Mouse (Mus musculus) liver, embryonic 15.5 days (tissue): ENCODE data around the gene Gm49403. TPM values are rescaled to one million over a fixed set of nuclear protein-coding genes. Genes with fewer than 3 reads are reported as not detected.
"Not testable (repeated sequence)": the region's sequence is repeated elsewhere in the genome, so short reads cannot be mapped to it uniquely, and the experiment has no call there.

Experiments used
- ATAC-seq: fragments of 200-750 bp; cut with Nextera tagmentation; 2 replicates; pipeline ENCODE4 v1.8.0; 2017; ENCODE audit warnings: moderate number of reproducible peaks, mild to moderate bottlenecking, moderate library complexity; ENCODE audit not compliant: insufficient read depth
- H3K27ac ChIP-seq: fragments of 300-500 bp; sonication (generic); replicated peaks from 2 replicates; pipeline ENCODE4 v1.5.1; 2015; ENCODE audit warnings: mild to moderate bottlenecking, inconsistent platforms
- H3K27me3 ChIP-seq: fragments of 300-500 bp; sonication (generic); 2 replicates; pipeline ENCODE4 v1.6.1; 2015; ENCODE audit warnings: mild to moderate bottlenecking, inconsistent platforms
- H3K36me3 ChIP-seq: fragments of 300-500 bp; sonication (generic); replicated peaks from 2 replicates; pipeline ENCODE4 v1.6.1; 2015; ENCODE audit warnings: moderate library complexity, mild to moderate bottlenecking, inconsistent platforms
- H3K4me1 ChIP-seq: fragments of 300-500 bp; sonication (generic); replicated peaks from 2 replicates; pipeline ENCODE4 v1.6.1; 2015; ENCODE audit warnings: inconsistent platforms
- H3K4me2 ChIP-seq: fragments of 300-500 bp; sonication (generic); 2 replicates; pipeline ENCODE4 v1.6.1; 2015; ENCODE audit warnings: moderate library complexity, mild to moderate bottlenecking, inconsistent platforms
- H3K4me3 ChIP-seq: fragments of 300-500 bp; sonication (generic); replicated peaks from 2 replicates; pipeline ENCODE4 v1.5.1; 2015; ENCODE audit warnings: mild to moderate bottlenecking, inconsistent platforms
- H3K9ac ChIP-seq: fragments of 300-500 bp; sonication (generic); 2 replicates; pipeline ENCODE4 v1.6.1; 2015; ENCODE audit warnings: moderate library complexity, mild to moderate bottlenecking, inconsistent platforms
- H3K9me3 ChIP-seq: fragments of 300-500 bp; sonication (generic); replicated peaks from 2 replicates; pipeline ENCODE4 v1.6.1; 2016; ENCODE audit warnings: inconsistent platforms
- WGBS: fragments of 180-500 bp; shearing (Covaris S2); methylation state at CpG from one replicate; pipeline ENCODE4 v1.1.7; 2015; ENCODE audit warnings: mixed read lengths; ENCODE audit not compliant: insufficient replicate concordance; 5-methylcytosine and 5-hydroxymethylcytosine counted together
- polyA plus RNA-seq: library from polyadenylated mRNA; unstranded; fragments of >200 nt; fragmentation: Nextera tagmentation; extraction: Ambion mirVana; gene quantifications from 2 replicates; pipeline ENCODE4 v1.2.1, GENCODE M21; 2015

Gm49403 gene
- polyA plus RNA-seq, 1 experiment from 2014 or later, result not detected

DNA sequence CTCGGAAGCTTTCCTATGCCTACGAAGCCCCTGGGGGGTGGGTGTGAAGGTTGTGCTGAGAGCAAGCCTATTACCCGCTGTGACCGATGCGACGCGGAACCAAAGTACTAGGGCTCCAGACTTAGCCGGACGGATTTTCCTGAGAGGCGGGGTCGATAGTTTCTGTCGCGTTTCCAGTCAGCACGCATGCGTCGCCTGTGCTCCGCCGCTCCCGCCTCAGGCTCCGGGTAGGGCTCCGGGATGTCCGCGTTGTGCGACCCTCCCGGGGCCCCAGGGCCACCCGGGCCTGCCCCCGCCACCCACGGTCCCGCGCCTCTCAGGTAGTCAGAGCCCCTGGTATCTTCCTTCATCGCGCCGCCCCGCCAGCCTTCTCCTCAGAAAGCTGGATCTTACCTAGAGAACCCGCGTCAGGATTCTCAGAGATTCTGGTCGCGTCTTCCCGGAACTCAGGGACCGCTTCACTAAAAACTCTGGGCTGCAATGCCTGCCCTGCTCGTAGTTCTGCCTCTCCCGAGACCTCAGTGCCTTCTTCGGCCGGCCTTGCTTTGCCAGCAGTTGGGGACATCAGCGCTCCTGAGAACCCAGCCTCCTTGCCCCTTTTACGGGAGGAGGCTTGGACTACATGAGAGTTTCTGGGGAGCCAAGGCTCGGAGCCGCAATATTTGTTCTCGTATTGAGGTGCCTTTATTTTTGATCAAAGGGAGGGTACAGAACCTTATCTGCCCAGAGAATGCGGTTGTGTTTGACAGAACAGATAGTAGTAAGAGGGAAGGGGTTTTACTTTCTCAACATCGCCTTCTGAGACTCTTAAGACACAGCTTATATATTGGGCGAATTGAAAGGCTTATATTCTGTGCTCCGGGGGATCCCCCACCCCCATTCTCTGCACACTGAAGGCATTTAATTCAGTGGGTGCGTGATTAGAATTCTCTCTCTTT is 9.4 kb downstream of the Gm49403 start, which contains the start of gene Ints5:
Ints5 (plus strand) TSS at position 177 of the 938 bp plus-strand sequence.
- WGBS, result 1% methylated on average over 54 of the region's 54 CpGs
- peaks cover 48% of the 10 kb centered on the region for H3K36me3 ChIP-seq
- peak within 1 kb of the TSS; percentile 96 for H3K9ac ChIP-seq

DNA sequence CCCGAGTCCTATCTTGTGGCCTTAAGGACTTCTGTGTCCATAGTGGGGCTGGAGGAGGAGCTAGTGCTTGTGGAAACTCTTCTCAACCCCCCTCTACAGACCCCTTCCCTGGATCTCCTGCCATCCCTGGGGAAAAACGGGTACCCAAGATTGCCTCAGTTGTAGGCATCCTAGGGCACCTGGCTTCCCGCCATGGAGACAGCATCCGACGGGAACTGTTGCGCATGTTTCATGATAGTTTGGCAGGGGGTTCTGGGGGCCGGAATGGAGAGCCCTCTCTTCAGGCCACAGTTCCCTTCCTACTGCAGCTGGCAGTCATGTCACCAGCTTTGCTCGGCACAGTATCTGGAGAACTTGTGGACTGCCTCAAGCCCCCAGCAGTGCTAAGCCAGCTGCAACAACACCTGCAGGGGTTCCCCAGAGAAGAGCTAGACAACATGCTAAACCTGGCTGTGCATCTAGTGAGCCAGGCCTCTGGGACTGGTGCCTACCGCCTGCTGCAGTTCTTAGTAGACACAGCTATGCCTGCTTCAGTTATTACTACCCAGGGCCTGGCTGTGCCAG is 11.7 kb downstream of the Gm49403 start:
- H3K4me2 ChIP-seq, result peak overlapping the region; percentile 20
- no peaks in the 10 kb centered on the region for H3K27me3 ChIP-seq
- H3K9me3 ChIP-seq, result no peaks in the 10 kb centered on the region
- H3K9ac ChIP-seq, result no peak overlapping the region
- H3K4me1 ChIP-seq, result peaks cover 74% of the 10 kb centered on the region
- ATAC-seq, result no peak
- WGBS, result 85% methylated on average over 9 of the region's 9 CpGs
- no peak overlapping the region for H3K4me3 ChIP-seq
- H3K36me3 ChIP-seq, result peaks cover 40% of the 10 kb centered on the region
- H3K27ac ChIP-seq, result 0 out of 2 replicates have a peak overlapping the region, but pooled peaks have one; percentile 20

More for the DNA sequence above, 9.4 kb downstream of the Gm49403 start, which contains the start of gene Ints5:
- H3K4me1 ChIP-seq, result peaks cover 71% of the 10 kb centered on the region
- peak within 1 kb of the TSS; percentile 95 for H3K4me3 ChIP-seq
- peak within 1 kb of the TSS; percentile 78 for H3K4me2 ChIP-seq
- H3K27me3 ChIP-seq, result no peaks in the 10 kb centered on the region
- H3K27ac ChIP-seq, result peak within 1 kb of the TSS; percentile 93
- no peaks in the 10 kb centered on the region for H3K9me3 ChIP-seq
- ATAC-seq, result peak; percentile 45

DNA sequence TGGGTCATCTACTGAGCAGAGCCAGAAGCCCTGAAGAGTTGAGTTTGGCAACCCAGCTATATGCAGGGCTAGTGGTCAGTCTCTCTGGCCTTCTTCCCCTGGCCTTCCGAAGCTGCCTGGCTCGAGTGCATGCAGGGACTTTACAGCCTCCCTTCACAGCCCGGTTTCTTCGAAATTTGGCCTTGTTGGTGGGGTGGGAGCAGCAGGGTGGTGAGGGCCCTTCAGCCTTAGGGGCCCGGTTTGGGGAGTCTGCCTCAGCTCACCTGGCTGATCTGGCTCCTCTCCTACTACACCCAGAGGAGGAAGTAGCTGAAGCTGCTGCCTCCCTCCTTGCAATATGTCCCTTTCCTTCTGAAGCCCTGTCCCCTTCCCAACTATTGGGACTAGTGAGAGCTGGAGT is 12.5 kb downstream of the Gm49403 start:
- peaks cover 36% of the 10 kb centered on the region for H3K36me3 ChIP-seq
- peak overlapping the region; percentile 90 for H3K27ac ChIP-seq
- WGBS, result 71% methylated on average over 5 of the region's 5 CpGs
- not testable (repeated sequence) for H3K9me3 ChIP-seq, H3K27me3 ChIP-seq, ATAC-seq, H3K4me3 ChIP-seq, H3K9ac ChIP-seq
- peaks cover 76% of the 10 kb centered on the region for H3K4me1 ChIP-seq
- peak overlapping the region; percentile 20; the same call in 1 of the 2 replicates for H3K4me2 ChIP-seq

DNA sequence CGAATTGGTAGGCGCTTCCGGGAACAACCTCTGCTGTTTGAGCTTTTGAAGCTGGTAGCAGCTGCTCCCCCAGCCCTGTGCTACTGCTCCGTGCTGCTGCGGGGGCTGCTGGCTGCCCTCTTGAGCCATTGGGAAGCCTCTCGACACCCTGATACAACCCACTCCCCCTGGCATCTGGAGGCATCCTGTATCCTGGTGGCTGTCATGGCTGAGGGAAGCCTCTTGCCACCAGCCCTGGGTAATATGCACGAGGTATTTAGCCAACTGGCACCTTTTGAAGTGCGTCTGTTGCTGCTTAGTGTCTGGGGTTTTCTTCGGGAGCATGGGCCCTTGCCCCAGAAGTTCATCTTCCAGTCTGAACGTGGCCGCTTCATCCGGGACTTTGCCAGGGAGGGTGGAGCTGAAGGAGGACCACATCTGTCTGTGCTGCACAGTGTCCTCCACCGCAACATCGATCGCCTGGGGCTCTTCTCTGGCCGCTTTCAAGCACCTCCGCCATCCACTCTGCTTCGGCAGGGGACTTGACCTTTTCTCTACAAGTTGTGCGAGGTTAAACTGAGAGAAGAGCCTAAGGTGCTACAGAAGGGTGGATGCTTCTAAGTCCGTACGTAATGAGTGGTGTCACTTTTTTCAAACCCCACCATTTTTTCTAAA is 13.6 kb downstream of the Gm49403 start:
- H3K36me3 ChIP-seq, result peaks cover 43% of the 10 kb centered on the region
- H3K9ac ChIP-seq, result peak overlapping the region; percentile 91
- 40% methylated on average over 21 of the region's 21 CpGs for WGBS
- peak; percentile 33 for ATAC-seq
- not testable (repeated sequence) for H3K27me3 ChIP-seq, H3K9me3 ChIP-seq
- H3K4me2 ChIP-seq, result peak overlapping the region; percentile 81
- H3K4me3 ChIP-seq, result peak overlapping the region; percentile 86
- H3K4me1 ChIP-seq, result peaks cover 70% of the 10 kb centered on the region
- H3K27ac ChIP-seq, result peak overlapping the region; percentile 90

DNA sequence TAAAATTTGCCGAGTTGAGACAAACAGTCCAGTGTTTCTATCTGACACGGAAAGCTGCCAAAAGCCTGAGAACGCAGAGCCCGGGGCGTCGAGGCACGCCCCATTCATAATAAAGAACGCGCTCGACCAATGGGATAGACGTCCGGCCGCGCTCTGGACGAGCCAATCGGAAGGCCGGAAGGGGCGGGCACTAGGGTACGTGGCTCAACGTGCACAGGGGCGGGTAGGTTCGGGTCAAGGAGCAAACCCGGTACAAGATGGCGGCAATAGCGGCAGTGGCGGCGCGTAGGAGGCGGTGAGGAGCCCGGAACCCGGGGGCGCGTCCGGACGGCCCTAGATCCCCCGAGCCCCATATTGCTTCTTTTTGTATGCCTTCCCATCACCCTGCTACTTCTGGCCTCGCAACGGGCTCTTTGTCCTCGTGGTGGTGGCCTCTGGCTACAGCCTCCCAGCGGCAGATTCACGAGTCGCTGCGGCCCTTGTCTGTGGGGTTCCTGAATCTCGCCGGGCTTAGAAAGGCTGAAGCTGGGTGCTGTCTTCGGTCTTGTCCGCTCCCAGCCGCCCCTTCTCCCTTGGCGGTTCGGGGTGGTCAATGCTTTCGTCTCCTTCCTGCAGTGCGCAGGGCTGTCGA is 14.2 kb downstream of the Gm49403 start, which contains the start of gene Ganab:
Ganab (plus strand) TSS at position 207 of the 631 bp plus-strand sequence.
- peaks cover 47% of the 10 kb centered on the region for H3K36me3 ChIP-seq
- H3K27ac ChIP-seq, result peak within 1 kb of the TSS; percentile 90
- H3K9me3 ChIP-seq, result no peaks in the 10 kb centered on the region
- no peaks in the 10 kb centered on the region for H3K27me3 ChIP-seq
- H3K4me3 ChIP-seq, result peak within 1 kb of the TSS; percentile 86
- peak within 1 kb of the TSS; percentile 91 for H3K9ac ChIP-seq
- WGBS, result under 1% methylated on average over 53 of the region's 53 CpGs
- ATAC-seq, result peak; percentile 98
- peaks cover 66% of the 10 kb centered on the region for H3K4me1 ChIP-seq
- peak within 1 kb of the TSS; percentile 81 for H3K4me2 ChIP-seq

DNA sequence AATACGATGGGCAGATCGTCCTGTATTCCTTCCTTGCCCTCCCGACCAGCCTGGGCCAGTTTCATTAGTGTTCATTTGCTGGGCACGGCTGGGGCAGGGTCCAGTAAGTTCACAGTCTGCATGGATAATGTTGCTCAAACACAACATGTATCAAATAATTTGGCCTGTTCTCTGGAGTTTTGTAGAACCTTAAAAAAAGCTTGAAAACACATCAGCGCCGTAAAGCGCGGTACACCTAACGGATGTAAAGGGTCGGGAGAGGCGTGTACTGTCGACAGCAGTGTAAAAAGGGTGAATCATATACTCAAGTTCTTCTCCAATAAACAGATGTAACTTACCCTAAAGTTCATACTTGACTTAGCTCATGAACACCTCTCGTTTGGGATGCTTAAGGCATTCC is 14.8 kb downstream of the Gm49403 start:
- Histone ChIP-seq H3K27me3 (no peaks in the 10 kb centered on the region), H3K4me3 (peak overlapping the region; percentile 86), H3K9me3 (no peaks in the 10 kb centered on the region), H3K4me1 (peaks cover 61% of the 10 kb centered on the region), H3K4me2 (peak overlapping the region; percentile 81), H3K27ac (peak overlapping the region; percentile 90), H3K9ac (peak overlapping the region; percentile 91), H3K36me3 (peaks cover 53% of the 10 kb centered on the region)
- ATAC-seq, result no peak
- 3% methylated on average over 13 of the region's 13 CpGs for WGBS

DNA sequence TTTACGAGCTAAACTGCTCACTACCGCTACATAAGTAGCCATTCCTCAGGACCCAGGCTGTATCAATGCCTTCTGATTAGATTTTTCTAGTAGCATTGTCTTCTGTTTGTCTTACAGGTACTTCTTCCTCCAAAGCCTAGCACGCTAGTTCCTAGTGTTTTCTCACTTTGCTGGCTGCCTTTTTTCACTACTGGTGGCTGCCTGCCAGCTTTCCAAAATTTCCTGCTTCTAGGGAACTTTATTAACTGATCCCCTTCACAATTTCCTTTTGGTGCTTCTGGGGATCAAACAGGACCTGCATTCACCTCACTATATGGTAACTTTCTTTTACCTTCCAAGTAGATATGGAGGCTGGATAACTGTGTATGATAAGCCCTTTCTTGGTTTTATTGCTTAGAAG is 15.3 kb downstream of the Gm49403 start:
- H3K4me2 ChIP-seq, result peak overlapping the region; percentile 81
- peak overlapping the region; percentile 31; the same call in 1 of the 2 replicates for H3K27ac ChIP-seq
- 33% methylated on average over 3 of the region's 3 CpGs for WGBS
- no peaks in the 10 kb centered on the region for H3K9me3 ChIP-seq
- no peak for ATAC-seq
- H3K36me3 ChIP-seq, result peaks cover 58% of the 10 kb centered on the region
- peak overlapping the region; percentile 86 for H3K4me3 ChIP-seq
- H3K4me1 ChIP-seq, result peaks cover 56% of the 10 kb centered on the region
- H3K27me3 ChIP-seq, result no peaks in the 10 kb centered on the region
- peak overlapping the region; percentile 91 for H3K9ac ChIP-seq

DNA sequence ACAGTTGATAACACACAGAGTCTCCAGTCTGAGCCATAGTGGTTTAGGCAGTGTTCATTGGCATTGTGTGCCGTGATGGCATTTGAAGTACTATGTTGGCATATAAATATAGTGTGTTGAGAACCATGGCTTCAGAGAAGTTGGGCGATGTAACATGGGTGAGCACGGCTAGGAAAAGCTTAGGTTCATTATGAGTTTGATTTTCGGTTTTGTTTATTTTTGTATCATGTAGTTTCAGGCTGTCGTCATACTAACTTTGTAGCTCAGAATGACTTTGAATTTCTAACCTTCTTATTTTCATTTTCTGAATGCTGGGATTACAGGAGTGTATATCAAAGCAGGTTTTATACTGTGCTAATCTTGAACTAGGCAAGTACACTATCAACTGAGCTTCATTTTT is 19.7 kb downstream of the Gm49403 start:
- peaks cover 29% of the 10 kb centered on the region for H3K4me1 ChIP-seq
- no peaks in the 10 kb centered on the region for H3K9me3 ChIP-seq
- no peaks in the 10 kb centered on the region for H3K27me3 ChIP-seq
- peaks cover 69% of the 10 kb centered on the region for H3K36me3 ChIP-seq
- no peak overlapping the region for H3K27ac ChIP-seq
- WGBS, result 84% methylated on average over 5 of the region's 5 CpGs
- H3K9ac ChIP-seq, result no peak overlapping the region
- no peak overlapping the region for H3K4me3 ChIP-seq
- H3K4me2 ChIP-seq, result no peak overlapping the region
- no peak for ATAC-seq

DNA sequence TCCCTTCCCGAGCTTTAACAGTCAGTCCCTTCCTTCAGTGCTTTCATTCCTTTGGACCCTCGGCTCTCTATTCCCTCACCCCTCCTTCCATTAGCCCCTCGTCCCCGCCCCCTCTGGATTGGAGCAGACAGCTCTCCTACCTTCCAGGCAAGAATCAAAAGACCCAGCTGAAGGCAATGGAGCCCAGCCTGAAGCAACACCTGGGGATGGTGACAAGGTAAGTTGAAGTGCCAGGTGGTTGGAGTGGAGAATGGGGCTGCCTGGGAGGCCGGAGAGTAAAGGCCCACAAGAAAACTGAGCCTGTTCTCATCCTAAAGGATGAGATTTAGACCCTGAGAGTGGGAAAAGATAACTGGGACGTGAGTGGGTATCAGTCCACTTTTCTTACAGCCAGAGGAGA is 24.8 kb downstream of the Gm49403 start:
- no peak for ATAC-seq
- Histone ChIP-seq H3K9ac (no peak overlapping the region), H3K4me1 (no peaks in the 10 kb centered on the region), H3K36me3 (peaks cover 96% of the 10 kb centered on the region), H3K9me3 (no peaks in the 10 kb centered on the region), H3K4me3 (no peak overlapping the region), H3K27me3 (no peaks in the 10 kb centered on the region), H3K4me2 (no peak overlapping the region), H3K27ac (no peak overlapping the region)
- WGBS, result 82% methylated on average over 6 of the region's 6 CpGs

DNA sequence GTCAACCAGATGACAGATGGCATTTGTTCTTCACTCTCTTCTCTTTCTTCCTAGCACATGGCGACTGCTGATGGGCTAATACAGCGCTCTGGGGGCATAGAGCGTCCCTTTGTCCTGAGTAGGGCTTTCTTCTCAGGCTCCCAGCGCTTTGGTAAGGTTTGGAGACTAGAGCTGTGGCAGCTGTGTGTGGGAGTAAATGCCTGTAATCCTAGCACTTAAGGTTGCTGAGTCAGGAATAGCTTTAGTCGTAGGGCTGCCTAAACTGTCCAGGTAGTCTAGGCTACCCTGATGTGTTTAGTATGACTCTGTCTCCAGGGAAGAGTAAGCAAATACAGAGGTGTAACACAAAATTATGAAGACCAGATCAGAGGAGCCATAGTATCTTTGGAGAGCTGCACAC is 28.1 kb downstream of the Gm49403 start:
- Histone ChIP-seq H3K4me2 (no peak overlapping the region), H3K36me3 (peaks cover 99% of the 10 kb centered on the region), H3K4me3 (no peak overlapping the region), H3K4me1 (0 out of 2 replicates have a peak, but pooled peaks cover 3% of the 10 kb centered on the region), H3K9ac (no peak overlapping the region), H3K9me3 (no peaks in the 10 kb centered on the region), H3K27me3 (no peaks in the 10 kb centered on the region), H3K27ac (no peak overlapping the region)
- WGBS, result 86% methylated on average over 5 of the region's 5 CpGs
- ATAC-seq, result no peak
